Mouse (Mus musculus): ENCODE data around the gene Rnf157. TPM values are rescaled to one million over a fixed set of nuclear protein-coding genes. Genes with fewer than 3 reads are reported as not detected.

Gene Rnf157
- polyA plus RNA-seq, 1 experiment from 2014 or later = 31.3 TPM

DNA sequence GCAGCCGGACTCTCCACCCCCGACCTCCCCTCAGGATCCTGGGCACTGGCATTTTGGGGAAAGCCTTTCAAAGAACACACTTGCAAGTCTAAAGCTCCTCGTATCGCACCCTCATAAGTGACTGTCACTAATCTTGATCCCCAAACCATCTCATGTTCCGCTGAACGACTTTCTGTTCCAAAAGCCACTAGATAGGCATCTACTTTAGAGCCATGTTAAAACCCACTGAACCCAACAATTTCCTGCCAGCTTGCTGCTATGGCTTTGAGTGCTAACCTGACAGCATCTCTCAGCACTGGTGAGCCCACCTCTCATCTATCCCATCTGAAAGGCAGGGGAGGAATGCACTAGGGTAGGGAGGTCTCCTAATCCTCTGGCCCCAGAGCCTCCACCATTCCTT lies 75.3 kb downstream of the Rnf157 start:
- Histone ChIP-seq H3K9me3 (no peaks in the 10 kb centered on the region), H3K9ac (replicated peaks) (peak overlapping the region; percentile 24; the same call in 1 of the 2 replicates), H3K4me1 (replicated peaks) (peaks cover 50% of the 10 kb centered on the region), H3K36me3 (peaks cover 31% of the 10 kb centered on the region), H3K4me2 (replicated peaks) (no peak overlapping the region), H3K27ac (no peak overlapping the region), H3K27me3 (peaks cover 20% of the 10 kb centered on the region), H3K4me3 (replicated peaks) (no peak overlapping the region)
- WGBS = 84% methylated on average over 6 of the region's 6 CpGs
- no peak for ATAC-seq

DNA sequence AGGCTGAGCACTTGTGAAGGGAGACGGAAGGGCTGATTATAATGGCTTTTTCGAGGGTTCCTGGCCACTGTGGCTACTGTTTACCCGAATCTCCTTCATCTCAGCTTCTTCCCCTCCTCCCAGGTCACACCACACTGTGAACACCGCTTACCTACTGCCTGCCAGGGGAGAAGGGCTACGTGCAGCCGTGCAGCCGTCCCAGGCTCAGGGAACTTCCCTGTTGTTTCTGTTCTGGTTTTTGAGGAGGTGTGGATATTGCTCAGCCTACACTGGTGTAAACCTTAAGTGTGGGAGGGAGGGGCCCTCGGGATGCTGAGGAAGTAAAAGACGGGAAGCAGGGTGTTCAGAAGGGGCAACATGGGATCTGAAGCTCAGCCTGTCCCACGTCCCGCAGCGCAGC lies 75.8 kb downstream of the Rnf157 start:
- Histone ChIP-seq H3K4me2 (replicated peaks) (no peak overlapping the region), H3K9me3 (no peaks in the 10 kb centered on the region), H3K27me3 (peaks cover 20% of the 10 kb centered on the region), H3K4me3 (replicated peaks) (no peak overlapping the region), H3K4me1 (replicated peaks) (peaks cover 52% of the 10 kb centered on the region), H3K9ac (replicated peaks) (0 out of 2 replicates have a peak overlapping the region, but pooled peaks have one; percentile 15), H3K36me3 (peaks cover 27% of the 10 kb centered on the region), H3K27ac (no peak overlapping the region)
- 60% methylated on average over 12 of the region's 12 CpGs for WGBS
- no peak for ATAC-seq

DNA sequence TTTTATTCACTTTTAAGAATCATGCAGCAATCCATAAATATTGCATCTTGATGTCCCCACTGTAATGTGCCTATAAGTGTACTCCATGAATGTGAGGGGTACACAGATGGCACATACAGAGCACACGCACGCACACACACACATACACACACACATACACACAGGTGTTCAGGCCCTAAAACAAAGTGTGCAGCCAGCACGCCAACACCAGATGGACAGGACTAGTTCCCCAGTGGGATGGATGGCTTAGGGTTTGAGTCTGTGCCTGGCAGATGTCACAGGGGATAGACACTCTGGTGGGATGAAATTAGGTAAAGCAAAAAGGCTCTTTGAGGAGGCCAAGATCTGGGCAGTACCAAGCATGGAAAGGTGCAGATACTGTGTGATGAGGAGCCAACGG lies 76.4 kb downstream of the Rnf157 start:
- H3K4me3 ChIP-seq (replicated peaks) = no peak overlapping the region
- H3K9ac ChIP-seq (replicated peaks) = no peak overlapping the region
- peak overlapping the region; percentile 94 for H3K4me2 ChIP-seq (replicated peaks)
- H3K36me3 ChIP-seq = peaks cover 23% of the 10 kb centered on the region
- H3K27me3 ChIP-seq = peaks cover 20% of the 10 kb centered on the region
- no peaks in the 10 kb centered on the region for H3K9me3 ChIP-seq
- no peak overlapping the region for H3K27ac ChIP-seq
- H3K4me1 ChIP-seq (replicated peaks) = peaks cover 58% of the 10 kb centered on the region
- ATAC-seq = no peak
- 77% methylated on average over 4 of the region's 4 CpGs for WGBS

DNA sequence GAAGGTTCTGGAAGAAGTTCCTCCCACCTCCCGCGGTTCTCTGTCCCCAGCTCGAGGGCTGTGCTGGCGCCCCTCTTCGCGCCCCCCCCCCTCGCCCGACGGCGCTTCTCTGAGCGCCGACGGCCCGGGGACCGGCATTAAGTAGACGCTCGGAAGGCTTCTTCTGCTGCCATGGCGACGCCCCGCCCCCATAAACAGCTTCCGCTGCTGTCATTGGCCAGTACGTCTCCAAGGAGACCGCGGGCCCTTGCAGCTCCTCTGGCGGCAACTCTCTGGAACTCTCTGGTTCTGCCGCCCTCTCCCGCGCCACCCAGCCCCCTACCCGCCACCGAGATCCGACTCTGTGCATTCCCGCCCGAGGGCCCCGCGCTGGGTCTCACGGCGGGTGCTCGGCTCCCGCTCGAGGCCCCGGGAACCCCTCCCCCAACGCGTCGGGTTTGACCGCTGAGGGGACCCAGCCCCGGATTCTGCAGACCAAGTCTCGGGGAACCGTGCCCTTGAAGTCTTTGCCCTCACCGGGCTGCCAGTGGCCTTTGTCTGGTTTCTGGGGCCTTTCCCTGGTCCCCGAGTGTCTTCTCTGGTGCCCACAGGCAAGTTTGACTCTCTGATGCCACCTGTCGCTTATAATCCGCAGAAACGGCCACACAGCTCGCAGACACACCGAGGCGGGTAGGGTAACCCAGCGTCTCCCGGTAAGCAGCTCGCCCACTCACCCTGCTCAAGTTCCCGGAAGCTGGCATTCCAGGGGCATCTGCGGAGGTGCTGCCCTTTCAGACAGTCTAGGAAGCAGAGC lies 77.4 kb downstream of the Rnf157 start, which contains the start of gene Foxj1:
Foxj1 (minus strand) TSS at position 156 of the 793 bp plus-strand sequence.
- no peaks in the 10 kb centered on the region for H3K9me3 ChIP-seq
- peak within 1 kb of the TSS; percentile 50 for H3K4me3 ChIP-seq (replicated peaks)
- H3K4me2 ChIP-seq (replicated peaks) = peak within 1 kb of the TSS; percentile 94
- H3K27me3 ChIP-seq = peaks cover 20% of the 10 kb centered on the region
- peak within 1 kb of the TSS; percentile 51 for H3K27ac ChIP-seq
- peak within 1 kb of the TSS; percentile 69 for H3K9ac ChIP-seq (replicated peaks)
- H3K4me1 ChIP-seq (replicated peaks) = peaks cover 68% of the 10 kb centered on the region
- H3K36me3 ChIP-seq = peaks cover 19% of the 10 kb centered on the region
- peak; percentile 87 for ATAC-seq
- 1% methylated on average over 43 of the region's 61 CpGs for WGBS

GRCm38 (mm10) chr11:116334417-116334782 lies 78.4 kb downstream of the Rnf157 start:
- H3K4me2 ChIP-seq (replicated peaks) = peak overlapping the region; percentile 94
- H3K27ac ChIP-seq = no peak overlapping the region
- no peaks in the 10 kb centered on the region for H3K9me3 ChIP-seq
- no peak for ATAC-seq
- peaks cover 10% of the 10 kb centered on the region for H3K36me3 ChIP-seq
- H3K9ac ChIP-seq (replicated peaks) = peak overlapping the region; percentile 34; the same call in 1 of the 2 replicates
- H3K4me1 ChIP-seq (replicated peaks) = peaks cover 78% of the 10 kb centered on the region
- H3K4me3 ChIP-seq (replicated peaks) = peak overlapping the region; percentile 50
- WGBS = 12% methylated on average over 26 of the region's 26 CpGs
- peaks cover 20% of the 10 kb centered on the region for H3K27me3 ChIP-seq

- peaks cover 20% of the 10 kb centered on the region for H3K27me3 ChIP-seq
- peaks cover 10% of the 10 kb centered on the region for H3K36me3 ChIP-seq
- 26% methylated on average over 31 of the region's 31 CpGs for WGBS
- H3K9me3 ChIP-seq = no peaks in the 10 kb centered on the region
- H3K9ac ChIP-seq (replicated peaks) = peak overlapping the region; percentile 34; the same call in 1 of the 2 replicates
- ATAC-seq = no peak
- peaks cover 84% of the 10 kb centered on the region for H3K4me1 ChIP-seq (replicated peaks)
- peak overlapping the region; percentile 94 for H3K4me2 ChIP-seq (replicated peaks)
- H3K27ac ChIP-seq = peak overlapping the region; percentile 56; the same call in 1 of the 2 replicates
- peak overlapping the region; percentile 50 for H3K4me3 ChIP-seq (replicated peaks)
Observed at GRCm38 (mm10) chr11:116333526-116334416, 79.1 kb downstream of the Rnf157 start.

- Histone ChIP-seq H3K4me2 (replicated peaks) (peak overlapping the region; percentile 94), H3K36me3 (peaks cover 3% of the 10 kb centered on the region), H3K27ac (peak overlapping the region; percentile 56; the same call in 1 of the 2 replicates), H3K9me3 (no peaks in the 10 kb centered on the region), H3K4me1 (replicated peaks) (peaks cover 88% of the 10 kb centered on the region), H3K4me3 (replicated peaks) (no peak overlapping the region), H3K9ac (replicated peaks) (0 out of 2 replicates have a peak overlapping the region, but pooled peaks have one; percentile 17), H3K27me3 (peaks cover 20% of the 10 kb centered on the region)
- WGBS = 63% methylated on average over 3 of the region's 3 CpGs
- ATAC-seq = no peak
Observed at GRCm38 (mm10) chr11:116332983-116333270, 79.9 kb downstream of the Rnf157 start.

DNA sequence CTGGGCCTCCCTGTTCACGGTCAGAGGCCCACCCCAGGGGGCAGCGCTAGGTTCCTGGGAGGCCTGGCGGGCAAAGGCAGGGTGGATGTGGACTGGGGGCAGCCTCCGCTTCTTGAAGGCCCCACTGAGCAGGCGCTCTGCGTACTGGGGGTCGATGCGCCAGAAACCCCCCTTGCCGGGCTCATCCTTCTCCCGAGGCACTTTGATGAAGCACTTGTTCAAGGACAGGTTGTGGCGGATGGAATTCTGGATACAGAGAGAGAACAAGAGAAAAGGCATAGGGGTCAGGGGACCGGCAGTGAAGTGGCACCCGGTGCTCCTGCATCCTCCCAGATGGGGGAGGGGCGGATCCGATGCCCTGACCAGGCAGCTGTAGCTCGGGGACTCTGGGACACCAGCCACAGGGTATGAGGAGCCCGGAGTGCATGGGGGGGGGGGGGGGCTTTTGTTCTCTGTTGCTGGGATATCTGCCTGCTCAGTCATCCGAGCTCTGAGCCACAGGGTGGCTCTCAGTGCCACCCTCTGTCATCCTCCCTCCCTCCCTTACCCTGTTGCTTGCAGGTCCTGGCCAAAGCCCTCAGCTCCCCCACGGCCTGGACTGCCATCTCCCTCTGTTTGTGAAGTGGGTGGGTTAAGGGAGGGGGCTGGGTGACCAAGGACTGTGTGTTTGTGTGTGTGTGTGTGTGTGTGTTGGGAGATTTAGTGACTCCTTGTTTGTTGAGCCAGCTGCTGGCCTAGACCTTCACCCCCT lies 80.4 kb downstream of the Rnf157 start:
- H3K27me3 ChIP-seq = peaks cover 20% of the 10 kb centered on the region
- 14% methylated on average over 18 of the region's 19 CpGs for WGBS
- peaks cover 88% of the 10 kb centered on the region for H3K4me1 ChIP-seq (replicated peaks)
- H3K27ac ChIP-seq = peak overlapping the region; percentile 79
- H3K4me3 ChIP-seq (replicated peaks) = no peak overlapping the region
- H3K9me3 ChIP-seq = no peaks in the 10 kb centered on the region
- H3K4me2 ChIP-seq (replicated peaks) = peak overlapping the region; percentile 94
- H3K9ac ChIP-seq (replicated peaks) = peak overlapping the region; percentile 45; the same call in 1 of the 2 replicates
- ATAC-seq = peak; percentile 57
- H3K36me3 ChIP-seq = no peaks in the 10 kb centered on the region

- Histone ChIP-seq H3K4me1 (replicated peaks) (peaks cover 67% of the 10 kb centered on the region), H3K36me3 (no peaks in the 10 kb centered on the region), H3K9ac (replicated peaks) (no peak overlapping the region), H3K9me3 (no peaks in the 10 kb centered on the region), H3K4me2 (replicated peaks) (no peak overlapping the region), H3K4me3 (replicated peaks) (no peak overlapping the region), H3K27ac (peak overlapping the region; percentile 79), H3K27me3 (peaks cover 20% of the 10 kb centered on the region)
- WGBS = 58% methylated on average over 7 of the region's 7 CpGs
- peak; percentile 0; the same call in 1 of the 2 replicates for ATAC-seq
Observed at GRCm38 (mm10) chr11:116330211-116330518, 82.7 kb downstream of the Rnf157 start.

DNA sequence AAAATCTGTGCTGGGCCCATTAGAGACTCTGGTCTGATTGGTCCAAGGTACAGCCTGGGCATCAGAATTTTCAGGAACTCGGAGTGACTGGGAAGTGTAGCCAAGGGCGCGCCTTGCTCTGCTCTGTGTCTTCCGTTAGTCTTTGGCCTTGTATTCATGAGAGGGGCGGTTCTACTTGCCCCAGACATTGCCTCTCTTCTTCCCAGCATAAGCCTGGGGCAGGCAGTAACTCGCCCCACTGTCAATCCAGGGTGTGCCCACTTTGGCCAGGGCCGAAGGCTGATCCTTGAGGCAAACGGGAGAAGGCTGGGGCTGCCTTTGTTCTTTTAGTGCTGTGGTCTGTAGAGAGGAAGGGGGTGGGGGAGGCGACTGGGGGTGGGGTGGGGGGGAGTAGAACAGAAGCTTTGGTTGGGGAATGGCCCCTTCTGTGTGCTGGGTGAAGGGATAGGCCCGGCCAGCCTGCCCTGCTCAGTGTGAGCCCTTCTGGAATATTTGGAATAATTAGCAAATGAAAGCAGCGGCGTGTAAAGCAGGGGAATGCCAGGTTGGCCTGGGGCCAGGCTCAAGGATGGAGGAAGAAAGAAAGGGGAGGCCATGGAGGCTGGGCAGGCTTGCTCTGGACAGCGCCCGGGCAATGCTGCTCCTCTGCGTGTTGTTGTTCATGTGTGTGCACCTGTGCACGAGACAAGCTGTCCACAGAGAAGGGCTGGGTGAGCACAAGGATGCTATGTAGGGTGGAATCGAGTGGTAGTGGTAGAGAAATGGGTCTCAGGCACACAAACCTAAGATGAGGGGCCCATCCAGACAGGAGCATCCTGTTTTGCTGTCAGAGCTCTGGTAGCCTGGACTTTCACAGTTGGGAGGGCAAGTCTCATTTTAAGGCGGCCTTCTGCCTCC lies 83.3 kb downstream of the Rnf157 start:
- Histone ChIP-seq H3K9ac (replicated peaks) (no peak overlapping the region; the same call in 1 of the 2 replicates), H3K4me1 (replicated peaks) (peaks cover 61% of the 10 kb centered on the region), H3K27ac (peak overlapping the region; percentile 79), H3K4me2 (replicated peaks) (no peak overlapping the region), H3K4me3 (replicated peaks) (no peak overlapping the region), H3K36me3 (no peaks in the 10 kb centered on the region), H3K27me3 (peaks cover 15% of the 10 kb centered on the region), H3K9me3 (no peaks in the 10 kb centered on the region)
- WGBS = 27% methylated on average over 18 of the region's 18 CpGs
- ATAC-seq = peak; percentile 83
